Mouse (Mus musculus) A20 (cell line): ENCODE data around the gene Cdc14b.

Experiments
- DNase-seq: peaks from one replicate; pipeline ENCODE4 v3.0.0-alpha.2; 2011; ENCODE audit warnings: low read depth, low spot score

Gene Cdc14b

DNA sequence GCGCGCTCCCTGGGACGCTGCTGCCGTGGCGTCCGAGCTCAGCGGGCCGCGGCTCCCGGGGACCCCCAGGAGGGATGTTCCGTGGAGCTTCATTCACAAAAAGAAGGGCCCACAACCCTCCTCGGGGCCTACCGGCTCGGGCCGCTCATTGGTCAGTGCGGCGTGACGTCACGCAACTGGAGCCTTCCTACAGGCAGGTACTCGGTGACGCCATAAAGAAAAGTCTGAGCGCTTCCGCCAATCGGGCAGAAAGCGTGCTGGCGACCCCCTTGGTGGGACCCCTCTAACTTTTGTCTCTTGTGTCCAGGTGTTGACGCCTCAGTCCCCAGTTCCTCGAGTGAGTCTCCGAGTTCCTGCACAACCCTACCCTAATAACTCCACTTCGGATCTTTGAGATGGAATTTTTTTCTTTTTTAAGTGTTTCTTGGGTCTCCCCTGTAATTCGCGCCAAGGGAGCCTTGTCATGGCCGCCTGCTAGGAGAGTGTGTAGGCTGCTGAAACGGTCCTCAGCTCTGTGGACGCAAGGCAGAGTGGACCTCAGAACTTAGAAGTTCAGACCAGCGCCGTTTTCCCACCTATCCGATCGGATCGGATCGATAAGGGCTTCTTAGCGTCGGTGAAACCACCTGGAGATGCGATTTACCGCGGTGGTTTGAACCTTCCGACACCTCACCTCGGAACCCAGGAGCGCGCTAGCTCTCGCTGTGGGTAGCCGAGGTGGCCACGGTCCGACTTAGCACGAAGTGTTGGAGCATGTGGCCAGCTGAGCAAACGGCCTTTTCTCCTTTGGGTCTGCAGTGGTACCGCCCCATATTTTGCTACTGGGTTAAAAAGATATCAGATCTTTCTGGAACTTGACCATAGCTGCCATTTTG, at the start of gene Cdc14b:
Gene Cdc14b (minus strand): TSS at position 412 of the 875 bp plus-strand sequence.
- peak; percentile 89 for DNase-seq

DNA sequence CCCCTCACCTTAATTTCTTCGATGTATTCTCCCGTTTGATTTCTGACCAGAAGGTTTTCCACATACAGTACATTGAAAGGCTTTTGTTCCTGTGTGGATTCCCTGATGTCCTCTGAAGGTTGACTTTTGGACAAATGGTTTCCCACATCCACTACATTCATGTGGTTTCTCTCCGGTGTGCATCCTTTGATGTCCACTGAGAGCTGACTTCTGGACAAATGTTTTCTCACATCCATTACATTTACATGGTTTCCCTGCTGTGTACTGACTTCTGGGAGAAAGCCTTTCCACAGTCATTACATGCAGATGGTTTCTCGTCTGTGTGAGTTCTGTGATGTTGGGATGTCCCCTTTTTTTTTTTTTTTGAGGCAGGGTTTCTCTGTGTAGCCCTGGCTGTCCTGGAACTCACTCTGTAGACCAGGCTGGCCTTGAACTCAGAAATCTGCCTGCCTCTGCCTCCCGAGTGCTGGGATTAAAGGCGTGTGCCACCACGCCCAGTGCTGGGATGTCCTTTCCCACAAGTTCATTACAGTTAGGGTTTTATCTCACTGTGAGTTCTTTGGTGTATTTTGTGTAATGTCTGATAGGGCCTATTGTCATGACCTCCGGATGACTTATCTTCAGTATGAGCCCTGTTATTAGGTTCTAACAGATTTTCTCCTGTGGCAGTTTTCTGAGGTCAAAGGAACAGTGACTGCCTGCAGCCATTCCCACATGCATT, 47.6 kb upstream of the Cdc14b start:
- no peak for DNase-seq

GRCm38 (mm10) chr13:64320334-64320733, 45.2 kb upstream of the Cdc14b start:
- DNase-seq = no peak

- DNase-seq = no peak
Observed at GRCm38 (mm10) chr13:64319782-64320181, 44.7 kb upstream of the Cdc14b start.

GRCm38 (mm10) chr13:64318355-64318754, 43.3 kb upstream of the Cdc14b start:
- DNase-seq = no peak

GRCm38 (mm10) chr13:64315483-64316050, 40.5 kb upstream of the Cdc14b start:
- peak; percentile 65 for DNase-seq

GRCm38 (mm10) chr13:64314041-64314440, 39.0 kb upstream of the Cdc14b start:
- DNase-seq = no peak

DNA sequence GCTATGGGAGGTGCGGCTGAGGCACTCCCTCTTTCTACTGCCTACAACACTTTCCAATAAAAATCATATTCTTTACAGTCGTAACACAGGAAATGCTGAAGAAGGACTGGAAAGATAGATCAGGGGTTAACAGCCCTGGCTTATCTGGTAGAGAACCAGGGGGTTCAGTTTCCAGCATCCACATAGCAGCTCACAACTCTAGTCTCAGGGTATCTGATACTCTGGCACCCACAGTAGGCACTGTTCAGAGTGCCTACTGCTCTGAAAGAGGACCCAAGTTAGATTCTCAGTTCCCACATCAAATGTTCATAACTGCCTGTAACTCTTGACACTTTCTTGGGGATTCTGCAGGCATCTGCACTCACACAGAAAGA, 37.8 kb upstream of the Cdc14b start:
- DNase-seq = no peak

- peak; percentile 90 for DNase-seq
Observed at GRCm38 (mm10) chr13:64312024-64312915, 37.2 kb upstream of the Cdc14b start, which contains the start of gene Aaed1. Aaed1 (minus strand) TSS chr13:64312710.

GRCm38 (mm10) chr13:64311266-64311665, 36.2 kb upstream of the Cdc14b start:
- peak; percentile 26 for DNase-seq

DNA sequence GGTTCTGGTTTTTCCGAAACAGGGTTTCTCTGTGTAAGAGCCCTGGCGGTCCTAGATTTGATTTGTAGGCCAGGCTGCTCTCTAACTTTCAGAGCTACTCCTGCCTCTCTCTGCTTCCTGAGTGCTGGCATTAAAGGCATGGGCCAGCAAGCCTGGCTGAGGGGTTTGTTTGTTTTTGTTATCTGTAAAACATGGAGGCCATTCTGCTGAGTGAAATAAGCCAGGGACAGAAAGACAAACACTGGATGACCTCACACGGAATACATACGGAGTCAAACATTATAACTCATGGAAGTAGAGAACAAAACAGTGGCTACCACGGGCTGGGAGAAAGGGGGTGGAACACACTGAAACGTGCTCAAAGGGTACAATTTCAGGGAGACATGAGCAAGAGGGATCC, 35.5 kb upstream of the Cdc14b start:
- peak; percentile 21 for DNase-seq

GRCm38 (mm10) chr13:64309842-64310241, 34.8 kb upstream of the Cdc14b start:
- peak; percentile 67 for DNase-seq

DNA sequence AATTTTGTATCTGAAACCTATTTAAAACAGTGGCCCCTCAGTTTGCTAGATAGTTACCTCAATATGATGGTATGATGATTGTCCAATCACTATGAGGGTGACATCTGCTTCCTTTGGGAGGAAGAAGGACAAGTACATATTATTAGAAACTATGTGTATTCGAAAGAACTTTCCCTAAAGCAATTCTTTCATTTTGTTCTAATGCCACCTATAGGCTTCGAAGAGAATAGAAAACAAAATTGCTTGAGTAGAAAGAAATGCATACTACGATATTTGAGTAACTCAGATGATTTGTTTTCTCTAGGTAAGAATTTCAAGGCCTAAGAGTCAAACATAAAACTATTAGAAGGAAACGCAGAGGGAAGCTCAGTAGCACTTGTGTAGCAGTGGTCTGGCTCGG, 33.9 kb upstream of the Cdc14b start:
- DNase-seq = peak; percentile 51

- DNase-seq = peak; percentile 41
Observed at GRCm38 (mm10) chr13:64307508-64307907, 32.4 kb upstream of the Cdc14b start.

- DNase-seq = peak; percentile 64
Observed at GRCm38 (mm10) chr13:64306078-64306477, 31.0 kb upstream of the Cdc14b start.

DNA sequence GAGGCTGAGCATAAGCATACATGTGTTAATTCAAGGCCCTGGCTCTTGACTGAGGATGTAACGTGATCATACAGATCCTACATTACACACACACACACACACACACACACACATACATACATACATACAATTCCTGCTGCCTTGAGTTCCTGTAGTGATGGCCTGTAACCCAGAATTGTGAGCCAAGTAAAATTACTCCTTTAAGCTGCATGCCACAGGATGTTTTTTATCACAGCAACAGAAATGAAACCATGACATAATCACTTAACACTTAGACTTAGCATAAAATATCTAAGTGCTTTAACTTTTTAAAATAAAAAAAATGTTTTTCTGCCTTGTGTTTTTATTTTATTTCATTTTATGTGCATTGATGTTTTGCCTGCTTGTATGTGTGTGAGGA, 24.0 kb upstream of the Cdc14b start:
- no peak for DNase-seq

DNA sequence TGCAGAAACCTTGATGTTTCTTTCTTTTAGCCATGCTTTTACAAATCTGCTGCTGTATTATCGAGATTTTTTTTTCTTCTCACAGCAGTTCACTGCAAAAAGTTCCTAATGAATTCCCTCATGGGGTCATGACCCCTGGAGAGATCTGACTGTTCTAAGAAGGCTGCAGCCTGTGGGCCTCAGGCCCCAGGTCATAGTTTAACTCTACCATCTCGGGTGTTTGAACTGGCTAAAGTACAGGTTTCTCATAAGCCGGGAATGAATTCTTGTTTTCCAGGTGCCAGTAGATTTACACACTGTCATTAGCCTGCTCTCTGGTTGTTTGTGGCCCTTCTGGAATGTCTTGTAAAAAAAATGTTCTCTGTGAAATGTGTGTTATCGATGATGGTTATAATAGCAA, 11.7 kb upstream of the Cdc14b start:
- DNase-seq = no peak

DNA sequence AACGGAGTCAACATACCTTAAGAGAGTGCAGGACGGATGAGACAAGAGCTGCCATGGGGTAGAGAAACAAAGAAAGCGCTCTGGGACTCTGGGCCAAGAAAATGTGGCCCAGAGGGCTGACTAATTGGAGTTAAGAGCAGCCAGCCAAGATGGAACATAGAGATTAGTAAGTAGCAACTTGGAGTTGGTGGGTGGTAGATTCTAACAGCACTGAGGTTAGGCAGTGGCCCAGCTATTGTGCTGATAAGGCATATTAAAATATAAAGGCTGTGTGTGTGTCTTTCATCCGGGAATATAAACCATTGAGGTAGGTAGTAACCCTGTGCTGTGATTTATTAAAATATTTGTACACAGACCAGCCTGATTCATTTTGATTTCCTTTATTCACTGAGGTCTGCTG, 11.2 kb upstream of the Cdc14b start:
- DNase-seq = no peak

- DNase-seq = no peak
Observed at GRCm38 (mm10) chr13:64284676-64285075, 9.6 kb upstream of the Cdc14b start.

DNA sequence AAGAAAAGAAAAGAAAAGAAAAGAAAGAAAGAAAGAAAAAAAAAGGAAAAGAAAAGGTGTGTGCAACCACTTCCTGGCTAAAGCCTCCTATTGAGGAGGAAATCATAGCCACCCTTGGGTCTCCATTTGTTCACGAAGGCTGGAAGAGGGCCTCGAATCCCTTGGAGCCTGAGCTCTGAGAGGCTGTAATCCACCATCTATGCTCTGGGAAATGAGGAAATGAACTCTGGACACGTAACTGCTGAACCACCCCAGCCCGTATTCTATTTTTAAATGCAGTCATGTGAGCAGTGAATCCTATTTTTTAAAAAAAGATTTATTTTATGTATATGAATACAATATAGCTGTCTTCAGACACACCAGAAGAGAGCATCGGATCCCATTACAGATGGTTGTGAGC, 5.8 kb upstream of the Cdc14b start:
- no peak for DNase-seq

GRCm38 (mm10) chr13:64275754-64276127, 651 bp upstream of the Cdc14b start:
- no peak for DNase-seq
